Mouse (Mus musculus) MEL (cell line): ENCODE measurements at regions not wholly inside any gene's neighbourhood (a gene's known extent, or its start where the extent isn't known, plus 50 kb on each side); places are given as distances from the start of the nearest gene placed in this dataset.

Experiments
- DNase-seq: peaks from one replicate; pipeline ENCODE4 v3.0.0; 2011; ENCODE audit warnings: low read depth, low spot score
- H3K27ac ChIP-seq: 2 replicates; pipeline ENCODE4 v1.5.1; 2012; ENCODE audit warnings: low read depth, mild to moderate bottlenecking, control low read depth, low read length, moderate library complexity; ENCODE audit not compliant: control insufficient read depth
- H3K27me3 ChIP-seq, 2 experiments: fragments of 150-350 bp in 1 of 2; sonication (generic) in 1 of 2; 2 replicates each; pipeline ENCODE4 v1.6.1; 2012; ENCODE audit warnings: low read length in 2 of 2, mild to moderate bottlenecking in 2 of 2, improper control_type of control experiment in 1 of 2, moderate library complexity in 1 of 2; ENCODE audit not compliant: insufficient read depth in 2 of 2, control insufficient read depth in 1 of 2
- H3K36me3 ChIP-seq, 2 experiments: 2 replicates each; pipeline ENCODE4 v1.6.1; 2012 to 2014; ENCODE audit warnings: low read length in 2 of 2, improper control_type of control experiment in 1 of 2, inconsistent platforms in 1 of 2, mild to moderate bottlenecking in 1 of 2; ENCODE audit not compliant: insufficient read depth in 2 of 2, control insufficient read depth in 1 of 2
- H3K4me1 ChIP-seq, 2 experiments: fragments of 150-350 bp in 1 of 2; sonication (generic) in 1 of 2; 2 replicates each; pipeline ENCODE4 v1.6.1; 2012; ENCODE audit warnings: low read length in 2 of 2, improper control_type of control experiment in 1 of 2, mild to moderate bottlenecking in 1 of 2; ENCODE audit not compliant: insufficient read depth in 2 of 2, control insufficient read depth in 1 of 2
- H3K4me3 ChIP-seq, 2 experiments: fragments of 150-350 bp in 1 of 2; sonication (generic) in 1 of 2; 2 replicates each; pipeline ENCODE4 v1.5.1; 2012; ENCODE audit warnings: low read depth in 2 of 2, low read length in 2 of 2, mild to moderate bottlenecking in 2 of 2, moderate library complexity in 2 of 2, control low read depth in 1 of 2, improper control_type of control experiment in 1 of 2; ENCODE audit not compliant: control insufficient read depth in 1 of 2, insufficient read depth in 1 of 2
- H3K79me2 ChIP-seq: 2 replicates; pipeline ENCODE4 v1.6.1; 2012; ENCODE audit warnings: mild to moderate bottlenecking, low read length, moderate library complexity; ENCODE audit not compliant: control insufficient read depth, poor library complexity, insufficient read depth
- H3K9ac ChIP-seq: 2 replicates; pipeline ENCODE4 v1.6.1; 2012; ENCODE audit warnings: low read depth, mild to moderate bottlenecking, control low read depth, low read length, moderate library complexity; ENCODE audit not compliant: control insufficient read depth, poor library complexity, severe bottlenecking
- H3K9me3 ChIP-seq: fragments of 150-350 bp; sonication (generic); replicated peaks from 2 replicates; pipeline ENCODE4 v1.6.1; 2012; ENCODE audit warnings: mild to moderate bottlenecking, low read length, improper control_type of control experiment, moderate library complexity; ENCODE audit not compliant: insufficient read depth
- CHD2 ChIP-seq: IDR thresholded peaks from 2 replicates; pipeline ENCODE4 v1.6.1; 2011; ENCODE audit warnings: low read length, improper control_type of control experiment
- E2F4 ChIP-seq: IDR thresholded peaks from 2 replicates; pipeline ENCODE4 v1.6.1; 2011; ENCODE audit warnings: low read depth, low read length, improper control_type of control experiment, borderline replicate concordance
- EP300 ChIP-seq, 2 experiments: IDR thresholded peaks; 2 replicates each; pipeline ENCODE4 v1.6.1; 2011; ENCODE audit warnings: improper control_type of control experiment in 2 of 2, low read length in 2 of 2, low read depth in 1 of 2, mild to moderate bottlenecking in 1 of 2
- GABPA ChIP-seq: IDR thresholded peaks from 2 replicates; pipeline ENCODE4 v1.6.1; 2012; ENCODE audit warnings: low read depth, mild to moderate bottlenecking, inconsistent platforms, low read length, improper control_type of control experiment, moderate library complexity
- MAFK ChIP-seq: IDR thresholded peaks from 2 replicates; pipeline ENCODE4 v1.6.1; 2011; ENCODE audit warnings: low read depth, mild to moderate bottlenecking, low read length, improper control_type of control experiment, borderline replicate concordance
- MXI1 ChIP-seq: IDR thresholded peaks from 2 replicates; pipeline ENCODE4 v1.6.1; 2011; ENCODE audit warnings: mild to moderate bottlenecking, low read depth, low read length, improper control_type of control experiment
- MYB ChIP-seq: IDR thresholded peaks from 2 replicates; pipeline ENCODE4 v1.6.1; 2011; ENCODE audit warnings: mild to moderate bottlenecking, low read depth, low read length, improper control_type of control experiment
- MYC ChIP-seq: IDR thresholded peaks from 2 replicates; pipeline ENCODE4 v1.6.1; 2011; ENCODE audit warnings: low read depth, mild to moderate bottlenecking, low read length, improper control_type of control experiment, moderate library complexity
- NELFE ChIP-seq: IDR thresholded peaks from 2 replicates; pipeline ENCODE4 v1.6.1; 2011; ENCODE audit warnings: low read depth, low read length, improper control_type of control experiment
- NRF1 ChIP-seq: IDR thresholded peaks from 2 replicates; pipeline ENCODE4 v1.6.1; 2014; ENCODE audit warnings: low read depth, mild to moderate bottlenecking, inconsistent platforms, low read length, improper control_type of control experiment, moderate library complexity; ENCODE audit not compliant: poor library complexity, insufficient read depth, severe bottlenecking
- POLR2AphosphoS5 ChIP-seq: IDR thresholded peaks from 2 replicates; pipeline ENCODE4 v1.6.1; 2012; ENCODE audit warnings: low read depth, borderline replicate concordance, mild to moderate bottlenecking, inconsistent platforms, low read length, moderate library complexity, mixed read lengths
- RAD21 ChIP-seq: IDR thresholded peaks from 2 replicates; pipeline ENCODE4 v1.6.1; 2011; ENCODE audit warnings: mild to moderate bottlenecking, low read depth, low read length, improper control_type of control experiment
- RCOR1 ChIP-seq: IDR thresholded peaks from 2 replicates; pipeline ENCODE4 v1.6.1; 2012; ENCODE audit warnings: low read depth, mild to moderate bottlenecking, inconsistent platforms, low read length, improper control_type of control experiment
- SIN3A ChIP-seq: IDR thresholded peaks from 2 replicates; pipeline ENCODE4 v1.6.1; 2012; ENCODE audit warnings: low read length, improper control_type of control experiment, inconsistent platforms
- SMC3 ChIP-seq: IDR thresholded peaks from 2 replicates; pipeline ENCODE4 v1.6.1; 2011; ENCODE audit warnings: low read depth, low read length, improper control_type of control experiment
- TAL1 ChIP-seq: IDR thresholded peaks from 2 replicates; pipeline ENCODE4 v1.6.1; 2012; ENCODE audit warnings: mild to moderate bottlenecking, inconsistent platforms, low read length, moderate library complexity, mixed read lengths
- TBP ChIP-seq: IDR thresholded peaks from 2 replicates; pipeline ENCODE4 v1.8.0; 2011; ENCODE audit warnings: low read depth, low read length, improper control_type of control experiment
- TCF12 ChIP-seq: IDR thresholded peaks from 2 replicates; pipeline ENCODE4 v1.6.1; 2014; ENCODE audit warnings: low read depth, mild to moderate bottlenecking, inconsistent platforms, low read length, improper control_type of control experiment, moderate library complexity
- UBTF ChIP-seq: IDR thresholded peaks from 2 replicates; pipeline ENCODE4 v1.6.1; 2012; ENCODE audit warnings: low read depth, mild to moderate bottlenecking, inconsistent platforms, low read length, improper control_type of control experiment, moderate library complexity, borderline replicate concordance; ENCODE audit not compliant: insufficient read depth
- USF2 ChIP-seq, 2 experiments: IDR thresholded peaks; 2 replicates each; pipeline ENCODE4 v1.6.1; 2011 to 2012; ENCODE audit warnings: improper control_type of control experiment in 2 of 2, low read length in 2 of 2, borderline replicate concordance in 1 of 2, inconsistent platforms in 1 of 2, low read depth in 1 of 2, mild to moderate bottlenecking in 1 of 2; ENCODE audit not compliant: insufficient read depth in 1 of 2
- ZC3H11A ChIP-seq: IDR thresholded peaks from 2 replicates; pipeline ENCODE4 v1.6.1; 2012; ENCODE audit warnings: low read depth, mild to moderate bottlenecking, inconsistent platforms, low read length, improper control_type of control experiment
- ZKSCAN1 ChIP-seq: IDR thresholded peaks from 2 replicates; pipeline ENCODE4 v1.6.1; 2012; ENCODE audit warnings: low read depth, mild to moderate bottlenecking, inconsistent platforms, low read length, improper control_type of control experiment, moderate library complexity
- ZMIZ1 ChIP-seq: IDR thresholded peaks from 2 replicates; pipeline ENCODE4 v1.6.1; 2012; ENCODE audit warnings: low read depth, mild to moderate bottlenecking, inconsistent platforms, low read length, improper control_type of control experiment, moderate library complexity
- ZNF384 ChIP-seq: IDR thresholded peaks from 2 replicates; pipeline ENCODE4 v1.6.1; 2012; ENCODE audit warnings: low read depth, mild to moderate bottlenecking, inconsistent platforms, low read length, improper control_type of control experiment

- no peak overlapping the region for H3K9ac ChIP-seq
- no peaks in the 10 kb centered on the region for H3K79me2 ChIP-seq
- no peaks in the 10 kb centered on the region for H3K9me3 ChIP-seq
- TF ChIP-seq TBP (no peak), UBTF (no peak), USF2 (IDR thresholded peaks at IDR 0.05; ENCODE audit: borderline replicate concordance in 1 of 2, insufficient read depth in 1 of 2, low read depth in 1 of 2, low read length in 2 of 2) (no peak), E2F4 (no peak), MXI1 (no peak), CHD2 (no peak), ZMIZ1 (no peak), TAL1 (no peak), NRF1 (no peak), MYB (no peak), NELFE (no peak), SMC3 (no peak), SIN3A (no peak)
- H3K36me3 ChIP-seq, result no peaks in the 10 kb centered on the region
- no peak overlapping the region for H3K4me3 ChIP-seq
- peaks cover 2 to 6% of the 10 kb centered on the region in 2 experiments for H3K27me3 ChIP-seq
- DNase-seq, result no peak
- no peaks in the 10 kb centered on the region for H3K4me1 ChIP-seq
- H3K27ac ChIP-seq, result no peak overlapping the region
These were observed 89.8 kb upstream of the Haao start for GRCm38 (mm10) chr17:83937576-83937975.

- Histone ChIP-seq H3K4me1 (no peaks in the 10 kb centered on the region), H3K27ac (no peak overlapping the region), H3K9ac (no peak overlapping the region), H3K9me3 (no peaks in the 10 kb centered on the region)
- no peak for DNase-seq
- no peak for TF ChIP-seq E2F4
- no peak for TF ChIP-seq GABPA
- no peak for TF ChIP-seq USF2 (IDR thresholded peaks at IDR 0.05; ENCODE audit: borderline replicate concordance in 1 of 2, insufficient read depth in 1 of 2, low read depth in 1 of 2, low read length in 2 of 2)
- no peak for TF ChIP-seq POLR2AphosphoS5
- TF ChIP-seq ZC3H11A, result no peak
- TF ChIP-seq RCOR1, result no peak
- TF ChIP-seq MXI1, result no peak
- no peak for TF ChIP-seq MAFK
- no peak for TF ChIP-seq CHD2
- TF ChIP-seq ZKSCAN1, result no peak
- no peak for TF ChIP-seq NRF1
- TF ChIP-seq MYC, result no peak
- no peak for TF ChIP-seq EP300 (IDR thresholded peaks at IDR 0.05; ENCODE audit: low read depth in 1 of 2, low read length in 2 of 2)
- TF ChIP-seq TCF12, result no peak
- TF ChIP-seq ZNF384, result no peak
- TF ChIP-seq RAD21, result no peak
- TF ChIP-seq, all 39 proteins: peak for 0
- H3K36me3 ChIP-seq, result no peaks in the 10 kb centered on the region
- H3K79me2 ChIP-seq, result no peaks in the 10 kb centered on the region
- peaks cover 2 to 6% of the 10 kb centered on the region in 2 experiments for H3K27me3 ChIP-seq
- H3K4me3 ChIP-seq, result no peak overlapping the region
These were observed 88.9 kb upstream of the Haao start for GRCm38 (mm10) chr17:83936677-83937076.
